Mouse (Mus musculus) gastrocnemius, postnatal 4 days (tissue): ENCODE data around the gene Lrrc75a. TPM values are rescaled to one million over a fixed set of nuclear protein-coding genes. Genes with fewer than 3 reads are reported as not detected.
A peak's percentile ranks its signal among the peaks of the same experiment; 100 is the strongest.

Experiments
- DNase-seq, 2 experiments: peaks; one replicate each; pipeline ENCODE4 v3.0.0; 2021 to 2022; ENCODE audit warnings: low spot score in 2 of 2, mixed read lengths in 2 of 2
- total RNA-seq, 2 experiments: library from RNA; stranded (reverse); gene quantifications; 2 replicates each; pipeline ENCODE4 v1.2.3; 2021

Lrrc75a gene
- total RNA-seq, 2 experiments from 2014 or later: 29.1 to 31.3 TPM

DNA sequence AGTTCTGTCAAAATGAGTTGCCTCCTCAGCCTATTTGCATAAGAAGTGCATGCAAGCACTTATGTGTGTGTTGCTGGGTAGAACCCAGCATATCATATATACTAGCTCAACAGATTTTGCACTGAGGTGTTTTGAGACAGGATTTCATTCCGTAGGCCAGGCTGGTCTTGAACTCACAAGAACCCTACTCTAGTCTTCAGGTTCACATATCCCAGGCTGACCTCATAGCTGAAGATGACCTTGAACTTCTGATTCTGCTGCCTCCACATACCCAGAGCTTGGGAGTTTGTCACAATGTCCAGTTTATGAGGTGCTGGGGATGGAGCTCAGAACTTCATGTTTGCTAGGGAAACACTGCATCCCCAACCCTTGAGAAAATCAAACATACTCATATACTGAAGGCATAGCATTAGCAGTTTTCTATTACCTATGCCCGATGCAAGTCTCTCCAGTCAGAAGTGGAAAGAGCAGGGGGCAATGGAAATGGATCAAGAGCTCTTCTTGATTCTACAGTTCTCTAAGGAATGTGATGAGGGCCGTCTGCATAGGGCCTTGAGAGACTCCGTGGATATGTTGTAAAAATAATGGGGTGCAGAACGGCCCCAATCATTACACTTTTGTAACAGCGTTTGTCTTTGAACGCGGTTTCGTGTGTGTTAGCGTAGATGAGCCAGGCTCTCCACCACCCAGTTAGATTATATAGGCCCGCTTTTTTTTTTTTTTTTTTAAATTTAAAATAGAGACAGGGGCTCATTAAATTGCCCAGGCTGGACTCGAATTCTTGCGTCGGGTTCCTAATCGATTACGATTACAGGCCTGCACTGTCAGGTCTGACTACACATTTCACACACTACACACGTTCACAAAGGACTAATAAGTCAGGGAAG is 46.3 kb downstream of the Lrrc75a start:
- DNase-seq: no peak

DNA sequence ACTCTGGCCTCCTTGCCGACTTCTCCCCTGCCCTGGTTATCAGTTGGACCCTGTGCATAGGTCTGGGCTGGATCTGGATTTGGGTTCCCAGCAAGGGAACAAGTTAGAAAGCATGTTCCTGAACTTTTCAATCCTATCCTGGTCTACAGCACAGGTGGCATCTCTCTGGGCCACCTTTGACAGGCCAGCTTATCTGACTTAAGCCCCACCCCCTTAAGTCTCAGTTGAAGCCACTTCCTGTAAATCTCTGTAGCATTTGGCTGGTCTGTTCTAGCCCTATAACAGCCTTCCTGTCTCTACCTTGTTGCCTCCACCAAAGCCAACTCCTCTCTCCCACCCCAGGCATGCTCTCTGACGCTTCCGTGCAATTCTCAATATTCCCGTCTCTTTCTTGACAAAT is 49.8 kb downstream of the Lrrc75a start:
- no peak for DNase-seq

DNA sequence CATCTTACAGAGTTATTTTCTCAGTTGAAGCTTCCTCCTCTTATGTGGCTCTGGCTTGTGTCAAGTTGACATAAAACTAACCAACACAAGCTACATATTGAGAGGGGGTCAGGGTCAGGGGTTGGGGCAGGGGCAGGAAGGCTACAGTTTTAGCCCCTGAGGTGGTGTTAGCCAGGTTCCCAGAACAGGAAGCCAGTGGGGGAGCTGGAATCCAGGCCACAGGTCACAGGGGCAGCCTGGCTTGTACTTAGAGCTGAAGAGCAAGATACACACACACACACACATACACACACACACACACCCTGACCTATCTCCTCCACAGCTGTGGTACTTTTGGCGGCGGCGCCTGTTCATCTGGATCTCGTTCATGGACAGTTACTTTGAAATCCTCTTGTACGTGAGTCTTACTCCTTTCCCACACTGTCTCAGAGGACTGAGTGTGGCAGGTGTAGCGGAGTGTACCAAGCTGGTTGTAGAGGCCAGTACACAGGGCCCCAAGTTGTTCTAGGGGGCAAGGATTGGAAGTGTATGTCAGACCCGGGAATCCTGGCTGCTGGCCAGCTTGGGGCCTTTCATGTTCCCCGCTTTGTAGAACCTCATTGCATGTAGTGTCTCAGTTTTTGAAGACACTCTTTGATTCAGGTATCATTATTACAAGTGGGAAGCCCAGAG is 56.3 kb downstream of the Lrrc75a start:
- no peak for DNase-seq

DNA sequence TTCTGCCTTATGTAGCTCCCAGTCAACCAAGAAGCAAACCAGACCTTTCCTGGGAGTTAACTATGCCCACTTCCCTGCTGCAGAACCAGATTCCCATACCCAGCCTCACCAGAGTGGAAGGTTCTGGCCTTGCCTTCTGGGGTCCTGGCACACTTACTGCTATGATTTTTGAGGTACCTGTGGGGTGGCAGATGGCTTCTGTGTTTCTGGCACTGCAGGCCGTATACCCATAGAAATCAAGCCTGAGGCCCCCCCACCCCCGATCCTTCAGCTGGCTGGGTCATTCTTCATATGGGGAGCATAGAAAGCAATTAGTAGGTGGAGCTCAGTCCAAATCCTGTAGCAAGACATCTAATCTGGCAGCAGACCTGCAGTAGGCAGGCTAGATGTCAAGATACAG is 57.3 kb downstream of the Lrrc75a start:
- DNase-seq: no peak

DNA sequence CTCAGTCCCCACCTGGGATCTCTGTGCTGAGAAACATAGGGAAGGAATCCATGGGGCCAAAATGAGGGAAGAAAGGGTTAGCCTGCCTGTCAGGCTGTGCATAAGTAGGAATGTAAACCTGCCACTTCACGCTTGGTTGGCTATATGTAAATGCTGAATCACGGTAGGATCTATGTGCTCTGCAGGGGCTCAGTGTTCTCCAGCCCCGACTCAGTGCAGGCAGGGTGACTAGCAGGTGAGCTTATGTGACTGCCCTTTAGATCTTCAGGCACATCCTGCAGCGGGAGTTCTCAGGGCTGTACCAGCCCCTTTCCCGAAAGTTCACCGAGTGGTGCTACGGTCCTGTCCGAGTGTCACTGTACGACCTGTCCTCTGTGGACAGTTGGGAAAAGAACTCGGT is 58.9 kb downstream of the Lrrc75a start:
- DNase-seq: no peak

DNA sequence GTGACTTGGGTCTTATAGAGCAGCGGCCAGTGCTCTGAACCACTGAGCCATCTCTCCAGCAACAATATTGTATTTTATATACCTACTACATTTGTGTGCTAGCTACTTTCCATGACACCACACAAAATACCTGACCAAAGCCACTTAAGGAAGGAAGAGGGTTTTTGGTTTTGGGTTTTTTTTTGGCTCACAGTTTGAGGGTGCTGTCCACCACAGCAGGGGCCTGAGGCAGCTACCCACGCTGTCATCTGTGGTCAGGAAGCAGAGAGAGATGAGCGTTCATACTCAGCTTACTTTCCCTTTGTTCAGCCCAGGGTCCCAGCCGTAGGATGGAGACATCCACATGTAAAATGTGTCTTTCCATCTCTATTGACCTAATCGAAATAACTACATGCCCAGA is 61.3 kb downstream of the Lrrc75a start:
- DNase-seq: no peak

DNA sequence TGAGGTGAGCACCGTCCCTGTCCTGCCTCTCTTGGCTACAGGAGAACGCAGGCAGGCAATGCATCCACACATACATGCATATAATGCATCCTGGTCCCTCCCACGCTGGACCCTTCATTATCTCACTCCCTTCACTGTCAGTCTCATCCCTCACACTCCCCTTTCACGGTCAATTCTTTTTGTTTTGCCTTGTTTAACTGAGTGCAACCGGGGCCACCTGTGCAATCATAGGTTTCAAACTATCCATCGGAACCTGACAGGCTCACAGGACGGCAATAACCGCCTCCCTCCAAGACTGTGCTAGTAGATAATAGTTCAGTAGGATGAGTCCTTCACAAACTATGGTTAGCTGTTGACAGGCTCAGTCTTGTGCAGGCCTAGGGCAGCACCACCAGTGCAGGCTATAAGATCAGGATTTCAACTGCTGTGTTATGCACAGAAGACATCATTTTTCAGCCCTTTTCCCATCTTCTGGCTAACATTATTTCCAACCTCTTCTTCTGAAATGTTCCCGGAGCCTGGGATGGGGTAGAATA is 63.6 kb downstream of the Lrrc75a start:
- no peak for DNase-seq

DNA sequence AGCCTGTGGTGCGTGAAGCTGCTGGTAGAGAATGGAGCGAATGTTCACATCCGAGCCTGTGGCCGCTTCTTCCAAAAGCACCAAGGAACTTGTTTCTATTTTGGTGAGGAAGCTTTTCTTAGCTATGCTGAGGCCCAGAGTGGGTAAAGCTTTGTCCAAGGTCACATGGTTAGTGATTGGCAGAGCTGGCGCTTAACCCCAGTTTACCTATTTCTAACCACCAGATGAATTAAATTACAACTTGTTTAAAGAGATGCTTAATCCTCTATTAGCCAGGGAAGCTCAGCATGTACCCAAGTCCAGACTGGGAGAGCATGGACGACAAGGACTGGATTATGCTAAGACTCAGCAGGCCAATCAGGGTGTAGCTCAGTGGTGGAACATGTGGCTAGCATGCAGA is 65.3 kb downstream of the Lrrc75a start:
- no peak for DNase-seq

DNA sequence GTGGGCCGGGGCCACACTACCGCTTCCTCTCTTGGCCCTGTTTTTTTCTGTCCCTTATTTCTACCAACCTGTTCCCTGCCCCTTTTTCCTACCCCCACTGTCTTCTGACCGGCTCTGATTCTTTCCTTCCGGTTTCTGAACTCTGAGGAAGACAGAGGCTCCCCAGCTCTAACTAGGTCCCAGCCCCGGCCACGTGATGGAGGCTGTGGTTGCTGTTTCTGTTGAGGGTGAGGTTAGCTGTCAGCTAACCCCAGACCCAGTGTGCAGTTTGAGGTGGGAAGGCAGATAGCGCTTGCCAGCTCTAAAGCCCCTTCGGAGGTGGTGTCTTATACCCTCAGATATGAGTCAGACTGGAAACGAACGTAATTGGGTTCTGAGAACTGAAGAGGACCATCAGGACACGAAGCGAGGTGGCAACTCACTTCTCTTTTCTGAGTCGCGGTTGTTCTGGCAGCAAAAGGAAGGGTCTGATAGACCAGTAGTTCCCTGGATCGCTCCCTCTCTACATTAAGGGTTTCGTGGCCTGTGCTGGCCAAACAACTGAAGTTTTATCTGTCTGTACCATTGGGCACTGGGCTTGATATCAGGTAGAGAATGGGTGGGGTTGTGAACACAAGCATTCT is 71.7 kb downstream of the Lrrc75a start:
- peak in 1 of 2 experiments; percentile 37 for DNase-seq

DNA sequence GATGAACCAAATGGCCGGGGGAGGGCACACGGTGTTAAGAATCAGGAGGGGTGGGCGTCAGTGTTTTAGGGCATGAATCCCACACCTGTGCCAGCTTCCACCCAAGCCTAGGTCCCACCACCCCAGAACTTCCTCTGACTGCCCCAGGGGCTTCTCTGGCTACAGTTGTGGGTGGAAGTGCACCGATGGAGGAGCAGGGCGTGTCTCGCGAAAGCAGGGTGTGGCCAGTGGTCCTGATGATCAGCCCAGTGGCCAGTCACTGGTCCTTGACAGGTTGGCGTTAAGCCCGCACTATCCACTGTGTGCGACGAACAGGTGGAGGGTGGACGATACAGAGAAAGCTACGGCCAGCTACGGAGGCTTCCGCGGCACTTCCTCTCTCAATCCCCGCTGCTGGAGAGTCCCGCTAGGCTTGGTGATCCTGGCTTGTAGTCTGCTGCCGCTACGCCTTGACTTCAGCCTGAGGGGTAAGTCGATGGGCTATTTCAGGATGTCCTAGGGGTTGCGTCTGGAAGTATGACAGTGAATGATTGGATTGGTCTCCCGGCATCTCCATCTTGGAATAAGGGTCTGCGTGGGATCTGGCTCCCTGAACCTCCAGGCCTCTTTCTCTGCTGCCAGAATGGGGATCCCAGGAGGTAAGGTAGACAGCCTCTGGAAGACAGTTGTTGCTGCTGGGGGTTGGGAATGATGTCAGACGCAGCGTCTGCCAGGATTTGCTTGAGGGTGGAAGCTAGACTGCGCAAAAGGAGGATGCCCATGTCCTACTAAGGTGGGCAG is 72.5 kb downstream of the Lrrc75a start:
- DNase-seq: peak in 1 of 2 experiments; percentile 34

DNA sequence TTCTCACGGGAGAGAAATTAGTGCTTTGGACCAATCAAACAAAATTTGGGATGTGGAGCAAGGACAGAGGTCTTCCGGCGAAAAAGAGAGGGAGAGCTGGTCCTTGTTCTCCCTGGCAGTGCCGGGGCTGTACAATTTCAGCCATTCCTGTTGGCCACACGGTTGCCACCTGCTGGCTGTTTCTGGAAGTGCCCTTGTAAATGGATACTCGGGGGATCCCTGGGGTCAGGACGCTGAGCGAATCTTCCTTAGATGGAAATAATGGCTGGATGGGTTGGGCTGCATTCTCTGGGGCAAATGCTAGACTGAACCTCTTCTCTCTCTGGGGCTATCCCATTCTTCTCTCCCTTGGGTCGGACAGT is 73.0 kb downstream of the Lrrc75a start:
- DNase-seq: peak; percentile 73 to 86

DNA sequence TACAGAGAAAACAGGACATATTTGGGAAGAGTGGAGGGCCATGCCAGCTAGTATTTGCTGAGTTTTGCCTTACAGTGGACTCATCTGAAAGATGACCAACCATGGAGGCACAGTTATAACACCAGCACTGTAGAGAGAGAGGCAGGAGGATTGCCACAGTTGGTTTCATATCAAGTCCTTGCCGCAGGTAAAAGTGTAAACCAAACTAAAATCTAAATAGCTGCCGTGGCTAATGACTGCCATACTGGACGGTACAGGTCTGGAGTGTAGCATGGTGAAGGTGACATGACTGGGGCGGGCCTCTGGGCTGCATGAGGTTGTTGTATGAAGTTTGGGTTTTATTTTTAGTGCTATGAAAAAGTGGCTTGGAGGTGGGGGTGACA is 73.6 kb downstream of the Lrrc75a start:
- DNase-seq: no peak

DNA sequence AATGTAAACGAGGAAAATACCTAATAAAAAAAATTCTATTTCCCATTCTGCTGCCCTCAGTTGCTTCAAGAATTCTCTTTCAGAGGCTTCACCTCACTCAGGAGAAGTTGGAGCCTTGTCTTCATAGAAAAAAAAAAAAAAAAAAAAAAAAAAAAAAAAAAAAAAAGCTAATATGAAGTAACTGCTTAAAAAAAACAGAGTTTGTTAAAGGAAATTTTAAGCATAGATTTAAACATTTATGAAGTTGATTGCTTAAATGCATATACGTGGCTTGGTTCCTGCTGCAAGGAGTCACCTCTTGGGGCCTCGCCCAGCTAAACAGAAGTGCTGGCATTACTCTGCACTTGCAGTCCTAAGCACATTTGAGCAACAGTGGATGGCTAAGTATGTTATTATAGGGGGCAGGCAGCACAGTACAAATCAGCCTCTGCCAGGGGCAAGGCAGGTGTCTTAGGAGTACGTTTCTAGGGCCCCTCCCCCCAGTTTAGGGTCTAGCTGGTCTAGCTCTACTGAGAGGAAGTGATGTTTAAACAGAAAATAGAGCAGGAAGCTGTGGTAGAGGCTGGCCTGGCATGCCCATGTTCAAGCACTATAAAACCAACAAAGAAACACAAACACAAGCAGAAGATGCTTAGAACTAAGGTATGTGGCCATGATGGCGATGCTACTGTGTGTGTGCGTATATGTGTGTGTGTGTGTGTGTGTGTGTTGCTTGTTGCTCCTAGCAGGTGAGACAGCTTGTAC is 74.2 kb downstream of the Lrrc75a start, which contains the start of gene Trpv2:
Gene Trpv2, plus strand, starts transcription at position 528 of the 744 bp plus-strand sequence.
- no peak for DNase-seq

DNA sequence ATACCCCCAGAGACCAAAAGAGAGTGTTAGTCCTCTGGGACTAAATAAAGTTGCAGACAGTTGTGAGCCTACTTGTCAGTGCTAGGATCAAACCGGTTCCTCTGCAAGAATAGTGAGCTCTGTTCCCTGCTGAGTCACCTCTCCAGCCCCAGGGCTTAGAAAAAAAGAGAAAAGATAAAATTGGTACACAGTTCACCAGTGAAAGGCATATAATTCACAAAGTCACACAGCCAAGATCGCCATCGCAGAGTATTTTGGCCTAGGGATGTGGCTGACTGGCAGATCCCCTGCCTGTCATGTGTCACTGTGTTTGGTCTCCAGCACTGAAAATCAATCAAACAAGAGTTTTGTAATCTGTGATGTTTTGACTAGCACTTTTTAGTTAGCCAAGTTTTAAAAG is 80.0 kb downstream of the Lrrc75a start:
- DNase-seq: no peak

DNA sequence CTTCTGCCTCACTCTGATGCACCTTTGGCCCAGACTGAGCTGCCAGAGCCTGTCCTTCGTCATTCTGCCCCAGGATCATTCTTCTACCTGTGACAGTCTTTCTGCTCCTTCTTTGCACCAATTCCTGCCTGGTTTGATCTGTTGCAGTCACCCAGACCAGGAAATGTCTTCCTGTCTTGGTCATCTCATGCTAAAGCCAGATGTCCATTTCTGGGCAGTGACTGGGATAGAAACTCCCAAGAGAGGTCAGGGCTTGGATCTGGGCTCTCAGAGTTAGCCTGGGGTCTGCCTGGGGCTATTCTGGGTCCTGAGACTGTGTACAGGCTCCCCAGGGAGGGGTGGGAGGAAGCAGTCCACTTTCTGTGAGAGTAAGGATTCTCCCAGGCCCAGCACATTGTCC is 82.1 kb downstream of the Lrrc75a start:
- DNase-seq: no peak

DNA sequence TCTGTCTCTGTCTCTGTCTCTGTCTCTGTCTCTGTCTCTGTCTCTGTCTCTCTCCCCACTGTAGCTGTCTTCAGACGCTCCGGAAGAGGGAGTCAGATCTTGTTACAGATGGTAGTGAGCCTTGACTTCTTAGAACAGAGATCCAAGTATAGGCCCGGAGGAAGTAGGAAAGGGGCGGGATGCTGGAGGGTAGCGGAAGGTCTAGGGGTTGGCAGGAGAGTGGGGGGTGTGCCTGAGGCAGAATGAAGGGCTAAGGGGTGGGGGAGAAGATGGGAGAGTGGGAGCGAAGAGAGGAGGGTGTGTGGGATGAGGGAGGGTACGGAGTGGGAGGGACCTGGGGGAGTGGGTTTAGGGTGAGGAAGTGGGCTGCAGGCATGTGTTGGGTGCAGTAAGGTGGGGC is 82.6 kb downstream of the Lrrc75a start:
- no peak for DNase-seq

DNA sequence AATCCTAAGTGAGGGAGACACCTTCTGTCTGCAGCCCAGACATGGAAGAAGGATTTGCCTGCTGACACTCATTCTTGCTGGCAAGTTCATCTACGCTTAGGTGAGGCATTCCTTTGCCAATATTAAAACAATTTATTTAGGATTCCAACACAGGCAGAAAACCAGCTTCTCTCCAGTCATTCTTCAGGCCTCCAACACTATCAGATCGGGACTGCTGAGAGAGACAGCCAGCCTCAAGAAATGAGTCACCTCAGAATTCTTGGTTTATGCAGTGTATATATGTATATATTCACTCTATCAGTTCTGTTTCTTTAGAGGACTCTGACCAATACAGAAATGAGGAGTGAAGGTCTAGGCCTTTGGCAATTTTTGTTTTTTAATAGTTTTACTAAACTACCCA is 84.7 kb downstream of the Lrrc75a start:
- DNase-seq: no peak

DNA sequence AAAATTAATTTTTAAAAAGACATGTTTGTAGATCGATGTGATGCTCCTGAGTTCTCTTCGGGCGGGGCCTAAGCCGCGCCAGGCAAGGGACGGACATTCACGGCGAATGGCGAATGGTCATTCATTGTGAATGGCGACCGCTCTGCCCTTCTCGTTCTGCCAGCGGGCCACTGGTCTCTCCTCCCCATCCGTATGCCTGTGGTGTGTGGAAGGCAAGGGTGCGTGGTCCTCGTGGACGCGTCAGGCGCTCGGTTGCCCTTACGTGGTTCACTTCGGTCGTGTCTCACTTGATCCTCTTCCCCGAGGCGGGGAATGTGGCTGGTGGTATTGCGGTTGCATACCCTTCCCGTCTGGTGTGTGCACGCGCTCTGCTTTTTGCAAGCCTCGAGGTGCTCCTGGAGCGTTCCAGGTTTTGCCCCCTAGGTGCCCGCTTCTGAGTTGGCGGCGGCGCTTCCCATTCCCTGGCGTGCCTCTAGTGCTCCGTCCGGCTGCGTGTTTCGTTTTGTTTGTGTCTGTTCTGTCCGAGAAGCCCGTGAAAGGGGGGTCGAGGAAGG is 87.8 kb downstream of the Lrrc75a start:
- no peak for DNase-seq

DNA sequence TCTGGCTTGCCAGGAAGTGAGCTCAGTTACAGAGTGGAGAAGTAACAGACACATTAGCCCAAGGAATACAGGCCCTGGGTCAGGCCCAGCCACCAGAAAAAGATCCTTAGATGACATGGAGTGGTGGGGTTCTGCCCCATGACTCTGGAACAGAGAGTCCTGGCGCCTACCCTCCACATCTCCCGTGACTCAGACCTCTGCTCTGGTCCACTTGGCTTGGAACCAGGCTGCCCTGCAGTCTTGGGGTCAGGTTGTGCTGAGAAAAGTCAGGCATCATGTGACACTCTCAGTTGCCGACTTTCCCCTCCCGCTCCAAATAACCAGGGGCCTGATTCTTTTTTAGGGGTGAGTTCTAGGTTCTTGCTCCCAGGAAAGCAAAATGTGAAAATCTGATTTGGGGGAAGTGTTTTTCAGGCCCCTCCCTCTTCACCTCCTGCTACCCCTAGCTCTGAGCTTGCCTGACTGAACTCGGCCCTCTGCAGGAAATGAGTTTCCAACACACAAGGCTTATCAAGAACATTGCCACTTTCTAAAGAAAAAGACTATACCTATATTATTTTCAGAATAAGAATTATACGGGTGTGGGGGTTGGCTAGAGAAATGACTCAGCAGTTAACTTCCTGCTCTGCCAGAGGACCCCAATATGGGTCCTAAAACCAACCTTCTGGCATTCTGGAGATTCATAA is 89.2 kb downstream of the Lrrc75a start:
- no peak for DNase-seq

DNA sequence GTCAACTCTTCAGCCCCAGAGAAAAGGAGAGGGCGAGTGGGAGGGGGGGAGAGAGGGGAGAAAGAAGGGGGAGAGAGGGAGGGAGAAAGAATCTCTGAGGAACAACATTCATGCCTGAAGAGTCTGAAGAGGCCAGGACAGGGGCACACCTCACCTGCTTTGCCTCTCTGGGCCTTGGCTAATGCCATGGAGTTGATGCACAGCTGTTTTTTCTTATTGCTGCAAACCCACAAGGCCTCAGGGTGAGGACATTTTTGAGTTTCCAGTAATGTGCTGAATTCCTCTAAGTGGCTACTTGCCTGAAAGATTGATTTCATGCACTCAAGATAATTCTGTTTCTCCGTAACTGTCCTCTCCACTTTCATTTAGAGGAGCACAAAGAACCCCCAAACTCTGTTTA is 90.2 kb downstream of the Lrrc75a start:
- no peak for DNase-seq
